Mouse (Mus musculus): Measurements from ENCODE around the gene Rdh9. TPM values are rescaled to one million over a fixed set of nuclear protein-coding genes. Genes with fewer than 3 reads are reported as not detected.

The Rdh9 gene
- not detected in 2 replicates for polyA plus RNA-seq (2015; fragmentation: Nextera tagmentation; extraction: Ambion mirVana)

DNA sequence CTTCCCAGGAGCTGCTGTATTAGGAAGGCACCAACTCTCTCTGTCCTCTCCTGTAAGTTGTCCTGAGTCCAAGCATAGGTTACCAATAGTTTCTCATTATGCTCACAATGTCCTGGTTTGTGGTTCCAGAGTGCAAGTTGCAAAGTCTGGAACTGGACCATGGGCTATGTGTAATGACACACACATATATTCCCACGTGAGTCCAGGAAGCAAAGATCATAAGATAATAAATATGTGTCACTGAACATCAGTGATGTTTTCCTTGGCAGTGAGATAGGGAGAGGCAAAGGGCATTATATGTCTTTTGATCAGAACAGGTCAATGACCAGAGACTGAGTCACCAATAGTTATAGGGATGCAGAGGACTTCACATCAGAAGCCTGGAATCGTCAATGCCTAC lies at the start of gene Rdh9:
Gene Rdh9 (plus strand): TSS at position 376 of the 400 bp plus-strand sequence.
- Histone ChIP-seq H3K27ac (ENCODE audit: low read length) (no peak within 1 kb of the TSS), H3K9me3 (replicated peaks; ENCODE audit: control insufficient read depth, low read length) (no peaks in the 10 kb centered on the region), H3K9ac (ENCODE audit: low read depth, low read length) (no peak within 1 kb of the TSS), H3K36me3 (ENCODE audit: control insufficient read depth, insufficient read depth) (no peaks in the 10 kb centered on the region), H3K27me3 (ENCODE audit: control insufficient read depth, insufficient read depth, low read depth, low read length) (no peaks in the 10 kb centered on the region), H3K4me3 (ENCODE audit: low read depth, low read length) (no peak within 1 kb of the TSS), H3K4me1 (ENCODE audit: control insufficient read depth, low read depth, low read length) (no peaks in the 10 kb centered on the region), H3K4me2 (ENCODE audit: low read depth, low read length) (no peak within 1 kb of the TSS)
- ATAC-seq (ENCODE audit: low read depth), result peak; percentile 39; the same call in 1 of the 2 replicates
- WGBS (ENCODE audit: insufficient replicate concordance), result 33% methylated on average over 2 of the region's 2 CpGs

DNA sequence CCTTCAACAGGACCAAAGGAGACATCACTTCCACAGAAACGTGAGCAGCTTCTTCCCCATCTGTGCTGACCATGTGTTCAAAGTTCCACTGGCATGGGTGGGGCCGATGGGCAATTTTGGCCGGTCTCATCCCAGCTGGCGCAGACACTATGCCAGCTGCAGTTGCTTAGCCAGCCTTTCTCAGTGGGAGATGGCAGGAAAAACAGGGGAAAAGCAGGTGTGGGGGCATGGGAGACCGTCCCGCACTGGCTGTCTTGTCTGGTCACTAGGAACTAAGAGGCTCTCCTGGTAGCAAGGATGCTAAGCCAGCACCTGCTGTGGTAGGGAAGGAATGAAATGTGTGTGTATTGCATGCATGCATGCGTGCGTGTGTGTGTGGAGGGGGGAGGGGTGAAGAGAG lies 47.7 kb upstream of the Rdh9 start:
- H3K36me3 ChIP-seq (ENCODE audit: control insufficient read depth, insufficient read depth), result no peaks in the 10 kb centered on the region
- H3K27ac ChIP-seq (ENCODE audit: low read length), result no peak overlapping the region
- no peaks in the 10 kb centered on the region for H3K9me3 ChIP-seq (replicated peaks; ENCODE audit: control insufficient read depth, low read length)
- 72% methylated on average over 8 of the region's 8 CpGs for WGBS (ENCODE audit: insufficient replicate concordance)
- no peak for ATAC-seq (ENCODE audit: low read depth)
- no peaks in the 10 kb centered on the region for H3K27me3 ChIP-seq (ENCODE audit: control insufficient read depth, insufficient read depth, low read depth, low read length)
- peaks cover 52% of the 10 kb centered on the region for H3K4me1 ChIP-seq (ENCODE audit: control insufficient read depth, low read depth, low read length)
- no peak overlapping the region for H3K4me3 ChIP-seq (ENCODE audit: low read depth, low read length)
- no peak overlapping the region for H3K9ac ChIP-seq (ENCODE audit: low read depth, low read length)
- no peak overlapping the region for H3K4me2 ChIP-seq (ENCODE audit: low read depth, low read length)

DNA sequence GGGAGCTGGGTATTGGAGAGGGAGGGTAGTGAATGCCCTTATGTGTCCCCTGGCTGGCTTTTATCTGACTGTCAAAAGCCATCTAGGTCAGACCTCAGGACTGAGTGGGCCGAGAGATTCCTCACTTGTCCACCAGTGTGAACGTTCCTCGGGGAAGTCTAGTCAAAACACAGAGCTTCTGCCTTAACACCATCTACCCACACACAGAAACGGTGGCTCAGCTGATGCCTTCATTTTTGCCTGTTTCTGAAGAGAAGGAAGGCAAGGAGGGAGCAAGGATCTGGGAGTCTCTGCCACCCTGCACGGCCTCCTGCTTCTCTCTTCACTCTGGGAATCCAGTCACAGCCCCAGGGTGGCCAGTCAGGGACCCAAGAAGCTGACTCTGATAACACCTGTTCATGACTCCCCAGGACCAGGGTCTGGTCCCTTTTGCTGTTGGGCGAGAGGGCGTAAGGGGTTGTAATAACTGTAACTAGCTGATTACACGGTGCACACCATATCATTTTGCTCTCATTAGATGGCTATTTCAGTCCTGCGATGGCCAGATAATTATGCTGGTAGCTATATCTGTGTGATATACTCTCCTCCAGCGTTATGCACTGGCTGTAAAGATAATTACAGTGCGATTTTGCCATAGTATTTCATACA lies 45.8 kb upstream of the Rdh9 start:
- Histone ChIP-seq H3K4me3 (ENCODE audit: low read depth, low read length) (no peak overlapping the region), H3K9me3 (replicated peaks; ENCODE audit: control insufficient read depth, low read length) (no peaks in the 10 kb centered on the region; the same call in 1 of the 2 replicates), H3K4me1 (ENCODE audit: control insufficient read depth, low read depth, low read length) (peaks cover 59% of the 10 kb centered on the region), H3K9ac (ENCODE audit: low read depth, low read length) (peak overlapping the region; percentile 35), H3K27ac (ENCODE audit: low read length) (peak overlapping the region; percentile 84), H3K4me2 (ENCODE audit: low read depth, low read length) (peak overlapping the region; percentile 47), H3K27me3 (ENCODE audit: control insufficient read depth, insufficient read depth, low read depth, low read length) (no peaks in the 10 kb centered on the region), H3K36me3 (ENCODE audit: control insufficient read depth, insufficient read depth) (no peaks in the 10 kb centered on the region)
- WGBS (ENCODE audit: insufficient replicate concordance), result 29% methylated on average over 11 of the region's 11 CpGs
- ATAC-seq (ENCODE audit: low read depth), result peak; percentile 88

DNA sequence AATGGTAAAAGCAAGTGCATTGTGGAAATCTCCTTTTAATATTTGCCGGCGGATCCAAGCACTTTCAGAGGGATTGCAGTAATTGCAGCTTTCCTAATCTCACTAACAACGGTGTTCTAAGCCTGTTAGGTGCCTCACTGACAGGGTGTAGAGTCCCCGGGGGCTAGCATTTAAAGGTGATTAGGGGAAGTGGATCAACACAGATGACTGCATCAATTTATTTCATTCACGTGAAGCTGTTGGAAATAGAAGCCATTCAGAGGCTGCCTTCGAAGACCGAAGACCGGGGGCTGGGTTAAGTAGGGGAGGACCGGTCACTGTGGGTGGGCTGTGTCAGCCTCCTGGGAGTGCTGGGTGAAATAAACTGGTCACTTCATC lies 45.3 kb upstream of the Rdh9 start:
- peak overlapping the region; percentile 84 for H3K27ac ChIP-seq (ENCODE audit: low read length)
- H3K4me2 ChIP-seq (ENCODE audit: low read depth, low read length), result peak overlapping the region; percentile 47
- WGBS (ENCODE audit: insufficient replicate concordance), result 40% methylated on average over 9 of the region's 9 CpGs
- peak overlapping the region; percentile 35 for H3K9ac ChIP-seq (ENCODE audit: low read depth, low read length)
- no peaks in the 10 kb centered on the region for H3K36me3 ChIP-seq (ENCODE audit: control insufficient read depth, insufficient read depth)
- peaks cover 57% of the 10 kb centered on the region for H3K4me1 ChIP-seq (ENCODE audit: control insufficient read depth, low read depth, low read length)
- H3K9me3 ChIP-seq (replicated peaks; ENCODE audit: control insufficient read depth, low read length), result no peaks in the 10 kb centered on the region; the same call in 1 of the 2 replicates
- H3K4me3 ChIP-seq (ENCODE audit: low read depth, low read length), result no peak overlapping the region
- H3K27me3 ChIP-seq (ENCODE audit: control insufficient read depth, insufficient read depth, low read depth, low read length), result no peaks in the 10 kb centered on the region
- no peak for ATAC-seq (ENCODE audit: low read depth)

DNA sequence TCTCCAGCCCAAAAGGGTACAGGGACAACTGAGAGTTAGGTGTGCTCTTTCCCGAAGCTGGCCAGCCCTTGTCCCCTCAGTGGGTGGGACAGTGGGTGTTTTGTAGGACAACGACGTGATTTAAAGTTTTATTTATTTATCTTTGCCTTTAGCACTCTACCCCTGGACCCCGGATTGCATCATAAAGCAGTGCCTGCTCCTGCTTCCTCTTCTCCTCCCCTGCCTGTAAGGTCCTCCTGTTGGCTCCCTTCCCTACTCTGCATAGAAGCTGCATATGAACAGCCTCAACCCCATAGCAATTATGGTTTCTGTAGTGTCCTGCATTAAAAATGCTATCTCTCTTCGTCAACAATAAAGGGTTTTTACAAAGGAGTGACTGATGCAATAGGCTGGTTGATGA lies 44.8 kb upstream of the Rdh9 start:
- 14% methylated on average over 5 of the region's 5 CpGs for WGBS (ENCODE audit: insufficient replicate concordance)
- Histone ChIP-seq H3K9ac (ENCODE audit: low read depth, low read length) (peak overlapping the region; percentile 35), H3K4me1 (ENCODE audit: control insufficient read depth, low read depth, low read length) (peaks cover 62% of the 10 kb centered on the region), H3K9me3 (replicated peaks; ENCODE audit: control insufficient read depth, low read length) (no peaks in the 10 kb centered on the region; the same call in 1 of the 2 replicates), H3K4me2 (ENCODE audit: low read depth, low read length) (peak overlapping the region; percentile 47), H3K36me3 (ENCODE audit: control insufficient read depth, insufficient read depth) (no peaks in the 10 kb centered on the region), H3K27ac (ENCODE audit: low read length) (peak overlapping the region; percentile 84), H3K4me3 (ENCODE audit: low read depth, low read length) (no peak overlapping the region), H3K27me3 (ENCODE audit: control insufficient read depth, insufficient read depth, low read depth, low read length) (no peaks in the 10 kb centered on the region)
- ATAC-seq (ENCODE audit: low read depth), result peak; percentile 10; the same call in 1 of the 2 replicates

DNA sequence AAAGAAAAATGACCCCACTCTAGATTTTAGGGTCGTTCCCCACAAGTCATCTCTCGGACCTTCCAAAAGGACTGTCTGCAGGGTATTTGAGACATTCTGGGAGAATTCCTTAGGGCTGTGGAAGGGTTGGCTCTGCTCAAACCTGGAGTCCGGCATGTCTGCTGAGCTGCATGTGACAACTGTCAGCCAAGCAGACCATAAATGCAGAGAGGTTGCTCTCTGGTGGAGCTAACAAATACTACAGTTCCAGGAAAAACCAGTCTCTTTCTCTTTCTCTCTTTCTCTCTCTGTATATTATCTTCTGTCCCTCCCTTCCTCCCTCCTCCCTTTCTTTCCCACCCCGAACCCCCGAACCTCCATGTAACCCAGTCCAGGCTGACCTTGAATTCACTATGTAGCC lies 41.8 kb upstream of the Rdh9 start:
- ATAC-seq (ENCODE audit: low read depth), result no peak
- peaks cover 68% of the 10 kb centered on the region for H3K4me1 ChIP-seq (ENCODE audit: control insufficient read depth, low read depth, low read length)
- no peak overlapping the region for H3K4me3 ChIP-seq (ENCODE audit: low read depth, low read length)
- H3K4me2 ChIP-seq (ENCODE audit: low read depth, low read length), result no peak overlapping the region
- H3K36me3 ChIP-seq (ENCODE audit: control insufficient read depth, insufficient read depth), result no peaks in the 10 kb centered on the region
- no peak overlapping the region for H3K27ac ChIP-seq (ENCODE audit: low read length)
- H3K9ac ChIP-seq (ENCODE audit: low read depth, low read length), result no peak overlapping the region; the same call in 1 of the 2 replicates
- 22% methylated on average over 5 of the region's 5 CpGs for WGBS (ENCODE audit: insufficient replicate concordance)
- no peaks in the 10 kb centered on the region; the same call in 1 of the 2 replicates for H3K9me3 ChIP-seq (replicated peaks; ENCODE audit: control insufficient read depth, low read length)
- no peaks in the 10 kb centered on the region for H3K27me3 ChIP-seq (ENCODE audit: control insufficient read depth, insufficient read depth, low read depth, low read length)

DNA sequence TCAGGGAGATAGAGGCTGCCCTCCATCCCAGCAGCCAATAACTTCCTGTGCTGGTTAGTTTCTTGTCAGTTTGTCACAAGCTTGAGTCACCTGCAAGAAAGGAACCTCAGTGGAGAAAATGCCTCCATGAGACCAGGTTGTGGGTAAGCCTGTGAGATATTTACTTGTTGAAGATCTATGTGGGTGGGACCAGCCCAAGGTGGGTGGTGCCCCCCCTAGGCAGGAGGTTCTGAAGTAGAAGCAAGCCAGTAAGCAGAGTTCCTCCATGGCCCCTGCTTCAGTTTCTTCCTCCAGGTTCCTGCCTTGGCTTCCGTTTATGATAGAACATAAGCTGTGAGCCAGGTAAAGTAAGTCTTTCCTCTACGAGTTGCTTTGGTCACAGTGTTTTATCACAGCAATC lies 39.9 kb upstream of the Rdh9 start:
- H3K4me3 ChIP-seq (ENCODE audit: low read depth, low read length), result no peak overlapping the region
- no peak overlapping the region for H3K9ac ChIP-seq (ENCODE audit: low read depth, low read length)
- H3K4me1 ChIP-seq (ENCODE audit: control insufficient read depth, low read depth, low read length), result peaks cover 56% of the 10 kb centered on the region
- H3K4me2 ChIP-seq (ENCODE audit: low read depth, low read length), result no peak overlapping the region
- no peak overlapping the region for H3K27ac ChIP-seq (ENCODE audit: low read length)
- no peaks in the 10 kb centered on the region for H3K36me3 ChIP-seq (ENCODE audit: control insufficient read depth, insufficient read depth)
- no peaks in the 10 kb centered on the region; the same call in 1 of the 2 replicates for H3K9me3 ChIP-seq (replicated peaks; ENCODE audit: control insufficient read depth, low read length)
- WGBS (ENCODE audit: insufficient replicate concordance), result 29% methylated on average over 2 of the region's 2 CpGs
- H3K27me3 ChIP-seq (ENCODE audit: control insufficient read depth, insufficient read depth, low read depth, low read length), result no peaks in the 10 kb centered on the region
- no peak for ATAC-seq (ENCODE audit: low read depth)

DNA sequence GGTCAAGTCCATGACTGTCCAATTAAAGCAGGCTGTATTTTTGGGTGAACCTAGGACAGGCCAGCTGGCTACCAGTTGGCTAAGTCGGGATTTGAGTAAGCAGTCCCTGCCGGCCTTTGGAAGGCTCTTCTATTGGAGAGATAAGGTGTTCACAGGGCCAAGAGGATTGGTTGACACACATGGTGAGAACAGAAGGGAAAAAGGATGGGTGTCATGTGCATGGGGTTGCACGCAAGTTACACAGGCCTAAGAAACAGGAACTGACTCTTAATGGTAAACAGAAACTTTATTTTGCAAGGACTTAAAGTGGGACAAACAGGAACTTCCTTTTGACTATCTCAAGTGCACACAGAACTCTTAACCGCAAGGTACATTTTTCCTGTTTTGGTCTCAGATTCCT lies 39.3 kb upstream of the Rdh9 start:
- Histone ChIP-seq H3K27ac (ENCODE audit: low read length) (peak overlapping the region; percentile 27; the same call in 1 of the 2 replicates), H3K36me3 (ENCODE audit: control insufficient read depth, insufficient read depth) (peaks cover 2% of the 10 kb centered on the region), H3K9ac (ENCODE audit: low read depth, low read length) (no peak overlapping the region), H3K9me3 (replicated peaks; ENCODE audit: control insufficient read depth, low read length) (no peaks in the 10 kb centered on the region; the same call in 1 of the 2 replicates), H3K4me1 (ENCODE audit: control insufficient read depth, low read depth, low read length) (peaks cover 54% of the 10 kb centered on the region), H3K4me2 (ENCODE audit: low read depth, low read length) (no peak overlapping the region), H3K4me3 (ENCODE audit: low read depth, low read length) (no peak overlapping the region), H3K27me3 (ENCODE audit: control insufficient read depth, insufficient read depth, low read depth, low read length) (no peaks in the 10 kb centered on the region)
- 24% methylated on average over 4 of the region's 4 CpGs for whole genome bisulfite sequencing (ENCODE audit: insufficient replicate concordance)
- no peak for ATAC-seq (ENCODE audit: low read depth)

DNA sequence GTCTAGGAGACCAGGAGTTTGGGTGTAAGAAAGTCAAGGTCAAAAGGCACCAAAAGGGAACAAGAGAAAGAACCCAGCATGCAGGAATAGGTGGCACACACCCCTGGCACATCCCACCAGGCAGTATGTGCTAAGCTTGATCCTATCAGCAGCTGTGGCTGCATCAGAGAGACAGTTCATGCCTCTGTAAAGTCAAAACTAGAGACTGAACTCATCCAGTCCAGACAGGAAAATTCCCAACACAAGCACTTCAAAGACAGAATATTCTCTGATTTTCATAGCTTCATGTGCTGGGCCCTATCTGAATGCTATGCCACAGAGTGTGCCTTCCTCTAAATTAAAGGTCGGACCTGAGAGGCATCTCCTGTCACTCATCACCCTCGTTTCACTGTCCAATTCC lies 38.6 kb upstream of the Rdh9 start:
- Histone ChIP-seq H3K27ac (ENCODE audit: low read length) (peak overlapping the region; percentile 60; the same call in 1 of the 2 replicates), H3K36me3 (ENCODE audit: control insufficient read depth, insufficient read depth) (peaks cover 9% of the 10 kb centered on the region), H3K4me2 (ENCODE audit: low read depth, low read length) (peak overlapping the region; percentile 16; the same call in 1 of the 2 replicates), H3K4me3 (ENCODE audit: low read depth, low read length) (no peak overlapping the region), H3K9me3 (replicated peaks; ENCODE audit: control insufficient read depth, low read length) (no peaks in the 10 kb centered on the region; the same call in 1 of the 2 replicates), H3K27me3 (ENCODE audit: control insufficient read depth, insufficient read depth, low read depth, low read length) (no peaks in the 10 kb centered on the region), H3K4me1 (ENCODE audit: control insufficient read depth, low read depth, low read length) (peaks cover 50% of the 10 kb centered on the region), H3K9ac (ENCODE audit: low read depth, low read length) (no peak overlapping the region)
- no peak for ATAC-seq (ENCODE audit: low read depth)
- 19% methylated on average over 2 of the region's 2 CpGs for whole genome bisulfite sequencing (ENCODE audit: insufficient replicate concordance)

All from liver, embryonic 16.5 days (tissue).